Mouse (Mus musculus): Measurements from ENCODE around the gene Cenph.
"Not testable (repeated sequence)": the region's sequence is repeated elsewhere in the genome, so short reads cannot be mapped to it uniquely, and the experiment has no call there.

Gene Cenph

DNA sequence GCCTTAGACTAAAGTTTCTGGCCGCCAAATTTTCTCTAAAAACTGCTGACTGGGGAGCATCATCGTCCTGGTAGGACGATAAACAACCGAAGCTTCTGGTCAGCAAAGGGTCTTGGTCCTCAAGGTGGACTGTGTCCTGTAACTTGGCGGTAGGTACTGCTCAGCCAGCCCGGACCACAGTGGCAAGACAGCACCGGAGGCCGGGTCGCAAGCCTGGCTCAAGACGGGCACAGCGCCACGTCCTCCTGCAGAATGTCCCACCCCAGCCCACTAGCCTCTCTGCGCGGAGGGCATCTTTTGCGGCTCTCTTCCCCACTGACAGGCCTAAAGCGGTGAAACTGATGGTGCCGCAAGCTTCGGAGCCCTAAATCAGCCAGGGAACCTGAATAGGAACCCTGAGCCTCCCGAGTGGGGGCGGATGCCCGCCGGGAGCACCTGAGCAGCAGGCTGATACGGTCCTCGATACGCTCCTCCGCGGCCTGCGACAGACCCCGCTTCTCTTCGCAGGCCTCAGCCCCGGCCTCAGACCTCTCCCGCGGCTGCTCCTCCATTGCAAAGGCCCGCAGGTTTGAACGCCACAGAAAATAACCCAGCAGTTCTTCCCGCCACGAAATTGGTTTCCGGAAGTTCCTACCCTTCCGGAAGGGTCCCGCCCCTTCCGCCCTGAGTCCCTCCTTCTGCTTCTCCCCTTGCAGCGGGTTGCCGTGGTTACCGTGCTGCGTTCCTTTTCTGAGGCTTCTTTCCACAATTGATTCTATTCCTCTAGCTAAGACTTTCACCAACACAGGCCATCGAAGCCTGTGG, at the start of gene Cenph:
TSS of gene Cenph (minus strand) at position 648 of the 804 bp plus-strand sequence.
- peak; percentile 83 for DNase-seq (ENCODE audit: low spot score)

DNA sequence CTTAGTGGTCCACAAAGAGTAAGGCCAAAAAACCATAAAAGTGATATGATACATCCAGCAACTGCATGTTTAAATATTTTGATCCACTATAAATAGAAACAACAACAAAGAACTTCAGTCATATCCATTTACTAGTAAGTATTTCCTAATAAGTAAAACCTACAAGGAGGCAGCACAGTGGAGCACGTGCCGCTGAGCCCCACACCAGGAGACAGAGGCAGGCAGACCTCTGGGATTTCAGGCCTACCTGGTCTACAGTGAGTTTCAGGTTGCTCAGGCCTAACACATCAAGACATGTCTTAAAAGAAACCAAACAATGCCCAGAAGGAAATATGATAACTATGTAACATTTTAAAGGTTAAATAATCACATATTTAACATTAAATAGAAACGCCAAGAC, 49.2 kb upstream of the Cenph start:
- no peak for DNase-seq (ENCODE audit: low spot score)

DNA sequence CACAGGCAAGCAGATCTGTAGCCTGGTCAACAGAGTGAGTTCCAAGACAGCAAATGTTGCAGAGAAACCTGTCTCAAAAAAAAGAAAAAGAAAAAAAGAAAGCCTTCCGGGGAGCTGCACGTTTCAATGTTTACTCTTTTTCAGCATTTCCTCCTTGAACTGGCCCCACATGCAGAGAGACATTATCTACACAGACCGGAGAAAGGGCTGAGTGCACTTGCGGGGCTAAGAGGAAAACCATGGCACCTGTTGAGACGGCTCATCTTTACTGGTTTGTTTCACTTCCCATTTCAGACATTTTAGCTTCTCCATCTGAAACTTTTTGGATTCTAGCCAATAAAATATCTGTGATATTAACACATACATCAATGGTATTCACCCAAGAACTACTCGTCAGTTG, 48.6 kb upstream of the Cenph start:
- no peak for DNase-seq (ENCODE audit: low spot score)

DNA sequence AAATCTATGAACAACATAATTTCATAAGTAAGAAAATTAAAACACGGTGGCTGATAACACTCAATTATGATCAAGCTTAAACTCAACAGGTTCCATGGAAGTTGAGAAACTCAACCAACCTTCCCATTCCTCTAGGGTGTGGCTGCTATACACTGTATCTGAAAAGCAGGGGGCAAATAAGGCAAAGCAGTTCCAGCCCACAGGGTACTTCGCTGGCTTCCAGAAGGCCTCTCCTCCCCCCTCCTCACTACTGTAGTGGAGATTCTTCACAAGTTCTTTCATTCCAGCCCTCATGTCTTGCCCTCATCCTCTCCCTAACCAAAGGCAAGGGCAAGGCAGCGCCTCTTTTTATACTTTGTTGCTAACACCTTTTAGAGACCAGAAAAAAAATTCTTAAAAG, 48.2 kb upstream of the Cenph start:
- DNase-seq (ENCODE audit: low spot score) = no peak

DNA sequence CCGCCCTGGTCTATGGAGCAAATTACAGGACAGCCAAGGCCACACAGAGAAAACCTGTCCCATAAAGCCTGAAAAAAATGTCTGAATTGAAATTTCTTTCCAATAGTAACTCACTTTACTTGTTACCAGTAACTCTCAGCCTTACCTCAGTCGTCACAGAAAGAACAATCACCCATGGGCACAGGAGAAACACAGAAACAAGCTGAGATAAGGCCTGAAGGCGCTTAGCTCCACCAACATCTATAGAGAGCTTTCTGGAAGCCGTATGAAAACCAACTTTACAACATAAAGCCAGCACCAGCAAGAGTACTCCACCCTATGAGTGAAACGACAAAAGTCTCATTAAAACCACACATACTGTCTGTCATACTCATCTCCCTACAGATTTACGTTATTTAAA, 38.8 kb upstream of the Cenph start:
- no peak for DNase-seq (ENCODE audit: low spot score)

DNA sequence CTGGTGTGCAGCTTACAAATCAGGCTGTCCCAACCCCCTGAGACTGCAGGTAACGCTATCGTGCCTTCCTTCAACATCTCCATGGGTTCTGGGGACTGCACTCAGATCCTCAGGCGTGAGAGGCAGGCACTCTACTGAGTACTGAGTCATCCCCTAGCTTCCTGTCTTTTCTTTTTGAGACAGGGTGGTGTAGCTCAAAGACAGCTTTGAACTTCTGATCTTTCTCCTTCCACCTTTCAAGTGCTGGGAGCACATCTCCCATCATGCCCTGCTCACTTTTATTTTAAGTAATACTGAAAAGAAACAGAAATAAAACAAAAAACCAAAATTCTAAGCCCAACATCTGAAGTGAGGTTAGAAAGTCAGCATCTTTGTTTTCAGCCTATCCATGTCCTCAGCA, 30.1 kb upstream of the Cenph start:
- no peak for DNase-seq (ENCODE audit: low spot score)

DNA sequence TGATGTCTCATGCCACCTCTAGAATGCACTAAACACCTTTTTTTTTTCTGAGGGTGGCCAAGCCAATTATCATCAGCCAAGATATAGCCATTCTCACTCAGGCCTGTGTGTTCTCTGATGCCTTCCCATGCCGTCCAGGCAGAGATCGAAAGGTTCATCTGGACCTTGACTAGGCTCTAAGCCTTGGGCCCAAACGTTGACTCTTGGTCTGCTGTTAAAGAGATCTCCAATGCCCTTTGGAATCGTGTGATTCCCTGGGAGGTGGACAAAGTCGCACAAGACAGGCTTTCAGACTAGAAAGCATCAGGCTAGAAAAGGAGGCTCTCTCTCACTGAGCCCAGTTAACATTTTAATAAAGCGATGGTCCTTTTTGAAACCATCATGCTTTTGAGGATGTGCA, 21.5 kb upstream of the Cenph start:
- no peak for DNase-seq (ENCODE audit: low spot score)

DNA sequence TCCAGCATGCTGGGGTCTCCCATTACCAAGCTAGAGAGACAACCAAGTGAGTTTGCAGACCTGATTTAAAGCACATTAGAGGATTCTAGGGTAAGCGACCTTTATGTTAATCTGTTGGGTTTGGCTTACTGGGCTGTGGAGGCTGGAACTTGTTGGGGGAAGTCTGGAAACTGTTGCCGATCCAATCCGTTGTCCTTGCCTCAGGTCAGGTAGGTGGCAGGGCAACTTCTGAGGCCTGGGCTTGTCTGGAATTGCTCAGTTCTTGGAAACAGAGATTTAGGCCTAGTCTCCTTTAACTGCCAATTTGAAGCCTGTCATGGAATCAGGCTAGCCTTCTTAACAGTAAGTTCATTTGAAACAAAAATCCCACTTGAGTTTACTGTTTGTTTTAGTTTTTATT, 13.4 kb upstream of the Cenph start:
- no peak for DNase-seq (ENCODE audit: low spot score)

DNA sequence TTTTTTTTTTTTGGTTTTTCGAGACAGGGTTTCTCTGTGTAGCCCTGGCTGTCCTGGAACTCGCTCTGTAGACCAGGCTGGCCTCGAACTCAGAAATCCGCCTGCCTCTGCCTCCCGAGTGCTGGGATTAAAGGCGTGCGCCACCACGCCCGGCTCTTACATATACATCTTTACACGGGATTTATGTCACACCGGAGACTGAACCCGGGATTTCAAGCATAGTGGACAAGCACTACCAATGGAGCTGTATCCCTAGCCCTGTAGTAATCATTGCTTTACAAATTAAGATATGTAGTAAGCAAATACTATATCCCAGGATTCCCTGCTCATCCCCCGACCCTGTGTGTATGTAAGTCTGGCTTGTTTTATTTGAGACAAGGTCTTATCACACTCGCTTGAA, 12.4 kb upstream of the Cenph start:
- DNase-seq (ENCODE audit: low spot score) = not testable (repeated sequence)

DNA sequence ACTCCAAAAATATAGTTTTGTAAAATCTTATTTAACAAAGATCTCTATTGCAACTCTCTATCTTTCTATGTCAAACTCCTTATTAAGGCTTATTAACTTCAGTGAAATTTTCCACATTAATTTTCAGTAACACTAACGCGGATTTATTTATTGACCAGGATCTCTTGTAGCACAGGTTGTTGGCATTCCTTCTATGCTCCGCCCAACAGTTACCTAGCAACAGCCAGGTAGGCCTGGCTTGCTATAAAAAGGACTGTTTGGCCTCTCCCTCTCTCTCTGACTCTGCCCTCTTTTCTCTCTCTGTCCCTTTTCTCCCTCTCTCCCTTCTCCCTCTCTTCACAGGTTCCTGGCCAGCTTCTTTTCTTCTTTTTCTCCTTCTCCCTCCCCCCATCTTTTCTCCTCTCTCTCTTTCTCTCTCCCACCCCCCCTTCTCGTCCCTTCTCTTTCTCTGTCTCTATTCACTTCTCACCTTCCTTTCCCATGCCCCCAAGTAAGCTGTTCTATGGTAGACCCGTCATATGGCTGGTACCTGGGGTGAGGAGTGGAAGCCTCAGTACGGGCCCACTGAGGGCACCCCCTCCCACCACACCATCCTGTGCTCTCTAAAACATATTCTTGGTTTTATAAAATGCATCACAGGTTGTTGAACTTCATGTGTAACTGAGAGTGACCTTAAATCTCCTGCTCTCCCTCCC, 11.8 kb upstream of the Cenph start:
- no peak for DNase-seq (ENCODE audit: low spot score)

DNA sequence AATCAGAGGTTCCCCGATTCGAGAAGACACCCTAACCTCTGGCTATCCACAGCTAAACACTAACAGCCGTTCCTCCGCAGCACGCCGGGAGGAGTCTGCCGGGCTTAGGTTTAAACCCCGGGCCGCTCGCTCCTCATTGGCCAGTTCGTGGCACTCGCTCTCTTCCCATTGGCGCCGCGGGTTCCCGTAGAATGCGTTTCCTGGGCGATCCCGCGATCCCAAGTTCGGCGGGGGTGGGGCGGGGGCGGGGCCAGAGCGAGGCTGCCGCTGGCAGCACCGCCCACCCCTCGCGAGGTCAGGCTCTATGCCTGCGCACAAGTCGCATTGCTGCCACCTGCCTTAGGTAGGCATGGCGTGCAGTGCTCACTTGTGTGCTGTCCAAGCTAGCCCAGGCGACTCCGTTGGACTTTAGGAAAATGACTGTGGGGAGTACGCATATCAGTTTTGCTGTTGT, 10.7 kb upstream of the Cenph start, which contains the start of gene Ccnb1:
TSS of gene Ccnb1 (minus strand) at position 157 of the 454 bp plus-strand sequence.
- peak; percentile 95 for DNase-seq (ENCODE audit: low spot score)

DNA sequence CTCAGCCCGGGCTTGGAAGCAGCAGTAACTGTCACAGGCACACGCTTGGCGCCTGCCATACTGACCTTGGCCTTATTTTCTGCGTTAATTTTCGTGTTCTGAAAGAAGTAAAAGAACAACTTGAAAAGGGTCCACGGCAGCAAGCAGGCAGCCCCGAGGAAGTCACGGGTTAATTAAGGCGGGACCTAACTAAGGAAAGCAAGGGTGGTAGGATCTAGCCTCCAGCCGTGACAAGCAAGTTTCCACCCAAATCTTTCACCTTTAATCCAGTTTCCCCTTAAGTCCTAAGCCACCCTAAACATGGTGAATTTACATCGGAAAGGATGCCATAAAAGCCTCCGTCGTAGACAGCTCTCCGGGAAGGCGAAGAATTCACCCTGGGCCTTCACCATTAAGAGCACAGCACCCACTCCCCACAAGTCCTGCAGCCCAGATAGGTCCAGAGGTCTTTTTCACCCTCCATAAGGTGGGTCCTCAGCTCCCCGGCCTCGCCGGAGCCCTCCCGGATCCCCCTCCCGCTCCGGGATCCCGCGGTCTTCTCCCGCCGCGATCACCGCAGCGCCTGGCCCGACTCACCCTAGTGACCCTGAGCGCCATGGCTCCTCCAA, 10.2 kb upstream of the Cenph start:
- DNase-seq (ENCODE audit: low spot score) = no peak

DNA sequence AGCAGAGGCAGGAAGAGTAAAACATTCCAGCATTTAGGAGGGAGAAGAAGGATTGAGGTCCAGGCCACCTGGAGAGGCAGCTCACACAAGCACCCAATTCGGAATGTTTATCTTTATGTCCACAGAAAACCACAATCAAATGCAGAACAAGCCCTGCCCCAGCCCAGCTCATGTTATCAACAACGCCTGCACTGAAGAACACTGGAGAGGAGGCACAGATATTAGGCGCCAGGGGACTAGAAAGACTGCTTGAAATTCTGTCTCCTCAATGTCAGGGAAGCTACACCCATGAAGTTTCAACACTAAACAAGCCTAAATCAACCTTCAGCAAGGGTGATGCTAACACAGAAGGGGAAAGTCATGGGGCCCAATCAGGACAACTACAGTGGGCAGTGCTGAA, 1.8 kb upstream of the Cenph start:
- DNase-seq (ENCODE audit: low spot score) = no peak

DNA sequence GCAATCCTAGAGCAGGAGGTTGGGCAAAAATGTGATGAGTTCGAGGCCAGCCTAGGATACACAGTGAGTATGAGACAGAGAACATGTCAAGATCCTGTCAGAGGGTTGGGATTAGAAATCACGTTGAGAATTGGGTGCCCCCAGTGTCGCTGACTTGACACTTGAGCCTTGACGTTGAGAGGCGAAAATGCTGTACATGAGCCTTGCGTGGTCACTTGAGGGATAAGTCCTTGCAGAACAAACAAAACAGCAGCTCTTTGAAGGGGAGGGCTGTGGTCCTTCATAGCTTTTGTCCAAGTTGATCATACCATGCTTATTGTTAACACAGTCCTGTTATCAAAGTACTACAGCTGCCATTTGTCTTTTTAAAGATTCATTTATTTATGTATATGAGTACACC, 1.0 kb upstream of the Cenph start:
- DNase-seq (ENCODE audit: low spot score) = no peak

DNA sequence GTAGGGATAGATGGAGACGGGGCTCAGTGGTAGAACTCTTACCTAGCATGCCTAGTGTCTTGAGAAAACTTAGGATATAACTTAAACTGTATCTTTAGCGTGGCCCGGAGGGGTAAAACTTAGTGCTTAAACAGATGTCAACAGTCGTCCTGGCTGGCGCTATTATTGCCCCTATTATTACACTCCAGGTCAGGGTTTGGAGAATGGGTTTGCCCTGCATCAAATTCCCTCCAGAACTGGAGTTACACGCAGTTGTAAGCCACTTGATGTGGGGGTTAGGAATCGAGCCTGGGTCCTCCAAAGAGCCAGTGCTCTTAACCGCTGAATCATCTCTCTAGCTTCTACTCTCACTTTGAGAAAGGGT, 339 bp upstream of the Cenph start:
- no peak for DNase-seq (ENCODE audit: low spot score)

DNA sequence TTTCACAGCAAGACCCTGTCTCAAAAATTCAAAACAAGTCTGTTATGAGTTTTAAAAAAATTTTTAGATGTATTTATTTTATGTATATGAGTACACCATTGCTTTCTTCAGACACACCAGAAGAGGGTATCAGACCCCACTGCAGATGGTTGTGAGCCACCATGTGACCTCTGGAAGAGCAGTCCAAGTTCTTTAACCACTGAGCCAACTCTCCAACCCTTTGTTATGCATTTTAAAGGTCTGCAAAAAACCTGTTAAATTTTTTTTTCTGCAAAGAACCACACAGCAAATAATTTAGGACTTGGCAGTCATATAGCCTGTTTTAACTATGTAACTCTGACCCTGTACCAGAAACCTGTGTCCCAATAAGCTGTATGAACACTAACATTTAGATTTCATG, 995 bp downstream of the Cenph start:
- no peak for DNase-seq (ENCODE audit: low spot score)

DNA sequence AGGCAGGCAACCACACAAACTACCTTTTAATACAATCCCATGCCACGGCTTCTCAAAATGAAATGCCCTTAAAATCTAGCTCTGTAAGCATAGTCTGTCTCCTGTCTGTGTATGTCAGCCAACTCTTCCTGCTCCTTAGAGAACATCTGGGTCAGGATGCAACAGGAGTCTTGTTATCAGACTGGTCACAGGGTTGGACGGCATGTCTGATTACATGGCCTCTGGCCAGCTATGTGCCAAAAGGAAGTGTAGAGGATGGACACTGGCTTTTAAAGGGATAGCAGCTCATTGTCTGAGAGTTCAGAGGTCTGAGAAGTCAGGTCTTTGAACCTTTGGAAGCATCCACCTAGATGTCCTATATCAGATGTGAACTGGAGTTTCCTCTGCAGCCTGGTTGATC, 20.4 kb downstream of the Cenph start:
- no peak for DNase-seq (ENCODE audit: low spot score)

DNA sequence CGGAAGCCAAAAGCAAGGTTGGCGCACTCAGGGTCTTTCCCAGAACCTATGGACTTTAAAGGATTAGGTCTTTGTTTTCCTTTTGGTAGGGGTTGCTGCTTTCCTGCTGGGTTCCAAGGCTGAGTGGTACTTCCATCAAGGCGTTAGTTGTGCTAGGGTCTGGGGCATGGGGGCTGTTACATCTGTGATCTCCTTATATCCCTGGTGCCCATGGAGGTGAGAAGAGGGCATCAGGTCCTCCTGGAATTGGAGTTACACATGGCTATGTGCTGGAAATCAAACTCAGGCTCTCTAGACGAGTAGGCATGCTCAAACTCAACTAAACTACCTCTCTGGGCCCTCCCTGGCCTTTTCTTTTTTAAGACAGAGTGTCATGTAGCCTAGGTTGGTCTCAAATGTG, 21.5 kb downstream of the Cenph start:
- DNase-seq (ENCODE audit: low spot score) = no peak

DNA sequence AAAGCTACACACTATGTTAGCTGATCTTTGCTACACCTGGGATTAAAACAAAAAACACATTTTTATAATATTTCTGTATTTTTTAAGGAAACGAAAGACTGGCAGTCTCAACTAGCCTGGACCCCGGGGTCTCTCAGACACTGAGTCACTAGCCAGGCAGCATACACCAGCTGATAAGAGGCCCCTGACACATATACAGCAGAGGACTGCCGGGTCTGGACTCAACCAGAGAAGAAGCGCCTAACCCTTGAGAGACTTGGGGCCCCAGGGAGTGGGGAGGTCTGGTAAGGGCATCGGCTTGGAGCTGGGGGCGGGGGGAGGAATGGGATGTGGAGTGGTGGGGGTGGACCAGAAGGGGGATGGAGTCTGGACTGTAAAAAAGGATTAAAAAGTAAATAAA, 22.7 kb downstream of the Cenph start:
- DNase-seq (ENCODE audit: low spot score) = no peak

DNA sequence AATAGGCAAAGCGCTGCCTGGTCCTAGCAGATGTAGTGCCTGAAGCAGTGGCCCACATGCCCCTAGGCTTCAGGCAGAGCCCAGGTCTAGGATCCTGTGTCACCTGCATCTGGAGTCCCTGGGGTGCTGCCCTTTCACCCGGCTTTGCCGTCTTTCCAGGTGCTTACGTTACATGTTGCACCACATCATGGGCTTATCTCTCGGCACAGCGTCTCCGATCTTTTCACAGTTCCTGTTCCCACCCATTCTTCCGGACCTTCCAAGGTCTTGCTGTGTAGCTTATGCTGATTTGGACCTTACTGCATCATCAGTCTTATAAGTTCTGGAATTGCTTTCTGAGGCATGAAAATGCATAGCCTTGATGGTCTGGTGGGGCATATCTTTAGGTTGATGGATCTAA, 23.2 kb downstream of the Cenph start:
- DNase-seq (ENCODE audit: low spot score) = no peak

DNA sequence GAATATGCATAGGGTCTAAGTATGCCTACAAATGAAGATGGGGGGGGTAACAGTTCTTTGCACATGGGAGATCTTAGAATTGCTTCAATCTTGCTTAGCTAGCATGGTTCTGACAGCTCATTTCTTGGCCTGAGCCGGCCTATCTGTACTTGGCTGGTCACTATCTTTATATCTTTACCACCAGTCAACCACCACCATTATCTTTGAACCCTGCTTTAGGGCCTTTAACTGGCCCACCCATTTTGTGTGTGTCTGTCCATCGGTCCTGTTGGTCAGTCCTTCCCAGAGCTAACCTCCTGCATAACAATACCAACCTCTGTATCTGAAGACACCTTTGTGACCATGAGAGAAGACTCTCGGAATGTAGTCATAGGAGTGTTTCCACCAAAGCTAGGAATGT, 24.3 kb downstream of the Cenph start:
- no peak for DNase-seq (ENCODE audit: low spot score)

DNA sequence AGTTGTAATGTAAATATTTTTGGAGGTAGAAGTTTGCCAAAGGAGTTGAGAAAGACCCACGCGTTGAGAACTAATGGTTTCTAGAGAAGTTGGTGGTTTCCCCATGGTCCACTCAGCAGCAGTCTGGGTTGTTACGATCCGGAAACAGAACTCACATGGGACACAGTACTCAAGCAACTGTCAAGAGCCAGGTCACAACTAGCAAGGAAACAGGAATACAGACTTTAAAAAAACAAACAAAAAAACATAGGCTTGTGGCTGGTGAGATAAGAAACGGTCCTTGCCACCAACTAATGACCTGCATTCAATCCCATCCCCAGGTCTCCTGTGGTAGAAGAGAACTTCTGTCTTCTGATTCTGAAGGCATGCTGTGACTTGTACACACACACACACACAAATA, 24.9 kb downstream of the Cenph start:
- DNase-seq (ENCODE audit: low spot score) = no peak

DNA sequence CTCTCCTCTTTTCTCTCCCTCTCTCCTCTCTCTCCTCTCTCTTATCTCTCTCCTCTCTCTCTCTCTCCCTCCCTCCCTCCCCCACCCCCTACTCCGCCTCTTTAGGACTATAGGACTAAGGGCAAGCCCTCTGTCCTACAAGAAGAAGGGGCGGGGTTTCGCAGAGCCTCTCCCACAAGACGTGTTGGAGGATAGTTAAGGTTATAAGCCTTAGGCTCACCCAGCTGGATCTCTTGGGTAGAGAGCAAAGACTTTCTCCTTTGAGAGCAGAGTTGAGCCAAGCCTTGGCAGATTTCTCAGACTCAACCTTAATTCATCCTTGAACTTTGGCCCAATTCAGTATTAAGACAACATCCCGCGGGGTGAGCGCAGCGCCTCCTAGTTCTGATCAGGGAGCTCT, 27.1 kb downstream of the Cenph start:
- DNase-seq (ENCODE audit: low spot score) = no peak

Measured in adipocyte (in vitro differentiated cells).